Mouse (Mus musculus) MN1 (cell line): ENCODE measurements at regions not wholly inside any gene's neighbourhood (a gene's known extent, or its start where the extent isn't known, plus 50 kb on each side); places are given as distances from the start of the nearest gene placed in this dataset.

Experiments
- DNase-seq: peaks from one replicate; pipeline ENCODE4 v3.0.0-alpha.2; 2016; ENCODE audit warnings: low spot score

GRCm38 (mm10) chr1:35587900-35588299, 480.3 kb upstream of the Hs6st1 start:
- no peak for DNase-seq

- DNase-seq = no peak
These were observed 479.3 kb upstream of the Hs6st1 start for GRCm38 (mm10) chr1:35588939-35589338.

GRCm38 (mm10) chr1:35600847-35601246, 467.4 kb upstream of the Hs6st1 start:
- DNase-seq = no peak

GRCm38 (mm10) chr1:35615131-35615530, 453.1 kb upstream of the Hs6st1 start:
- no peak for DNase-seq

GRCm38 (mm10) chr1:35619476-35619875, 448.7 kb upstream of the Hs6st1 start:
- DNase-seq = no peak

- no peak for DNase-seq
These were observed 425.6 kb upstream of the Hs6st1 start for GRCm38 (mm10) chr1:35642595-35642994.

GRCm38 (mm10) chr1:35653119-35653956, 414.9 kb upstream of the Hs6st1 start:
- DNase-seq = no peak

GRCm38 (mm10) chr1:35663006-35663405, 405.2 kb upstream of the Hs6st1 start:
- DNase-seq = no peak

- DNase-seq = no peak
These were observed 394.7 kb upstream of the Hs6st1 start for GRCm38 (mm10) chr1:35673524-35673923.

- no peak for DNase-seq
These were observed 394.2 kb upstream of the Hs6st1 start for GRCm38 (mm10) chr1:35673992-35674391.

GRCm38 (mm10) chr1:35682511-35682949, 385.7 kb upstream of the Hs6st1 start:
- no peak for DNase-seq

- no peak for DNase-seq
These were observed 382.5 kb upstream of the Hs6st1 start for GRCm38 (mm10) chr1:35685651-35686050.

- DNase-seq = no peak
These were observed 373.9 kb upstream of the Hs6st1 start for GRCm38 (mm10) chr1:35694349-35694748.

- no peak for DNase-seq
These were observed 373.2 kb upstream of the Hs6st1 start for GRCm38 (mm10) chr1:35694775-35695591.

GRCm38 (mm10) chr1:35697218-35697617, 371.0 kb upstream of the Hs6st1 start:
- DNase-seq = no peak

GRCm38 (mm10) chr1:35697834-35698500, 370.2 kb upstream of the Hs6st1 start:
- DNase-seq = no peak

GRCm38 (mm10) chr1:35702585-35702984, 365.6 kb upstream of the Hs6st1 start:
- DNase-seq = no peak

GRCm38 (mm10) chr1:35706336-35706735, 361.9 kb upstream of the Hs6st1 start:
- DNase-seq = no peak

GRCm38 (mm10) chr1:35708176-35708788, 359.9 kb upstream of the Hs6st1 start:
- no peak for DNase-seq

- DNase-seq = no peak
These were observed 359.0 kb upstream of the Hs6st1 start for GRCm38 (mm10) chr1:35709214-35709613.

GRCm38 (mm10) chr1:35713961-35714360, 354.2 kb upstream of the Hs6st1 start:
- DNase-seq = no peak

GRCm38 (mm10) chr1:35715931-35716330, 352.3 kb upstream of the Hs6st1 start:
- DNase-seq = no peak
